Mouse (Mus musculus): ENCODE results near the gene Cfap97d2.
"Not testable (repeated sequence)": the region's sequence is repeated elsewhere in the genome, so short reads cannot be mapped to it uniquely, and the experiment has no call there.

The Cfap97d2 gene

GRCm38 (mm10) chr8:13687941-13688340 lies 17.7 kb upstream of the Cfap97d2 start:
- DNase-seq = no peak

- DNase-seq = no peak
Measured at GRCm38 (mm10) chr8:13688461-13688860, 17.2 kb upstream of the Cfap97d2 start.

- DNase-seq = no peak
Measured at GRCm38 (mm10) chr8:13689331-13689730, 16.4 kb upstream of the Cfap97d2 start.

GRCm38 (mm10) chr8:13692302-13693066 lies 13.2 kb upstream of the Cfap97d2 start:
- no peak for DNase-seq

- no peak for DNase-seq
Measured at GRCm38 (mm10) chr8:13694735-13695134, 11.0 kb upstream of the Cfap97d2 start.

GRCm38 (mm10) chr8:13695203-13695867 lies 10.4 kb upstream of the Cfap97d2 start:
- DNase-seq = no peak

- no peak for DNase-seq
Measured at GRCm38 (mm10) chr8:13696157-13696556, 9.5 kb upstream of the Cfap97d2 start.

- no peak for DNase-seq
Measured at GRCm38 (mm10) chr8:13697196-13697595, 8.5 kb upstream of the Cfap97d2 start.

- DNase-seq = no peak
Measured at GRCm38 (mm10) chr8:13697681-13698080, 8.0 kb upstream of the Cfap97d2 start.

- no peak for DNase-seq
Measured at GRCm38 (mm10) chr8:13698281-13698680, 7.4 kb upstream of the Cfap97d2 start.

- no peak for DNase-seq
Measured at GRCm38 (mm10) chr8:13699323-13699949, 6.3 kb upstream of the Cfap97d2 start.

GRCm38 (mm10) chr8:13702755-13703154 lies 2.9 kb upstream of the Cfap97d2 start:
- no peak for DNase-seq

GRCm38 (mm10) chr8:13703756-13704155 lies 1.9 kb upstream of the Cfap97d2 start:
- DNase-seq = no peak

GRCm38 (mm10) chr8:13704301-13704700 lies 1.4 kb upstream of the Cfap97d2 start:
- DNase-seq = no peak

GRCm38 (mm10) chr8:13706918-13707317 lies 1.2 kb downstream of the Cfap97d2 start:
- no peak for DNase-seq

GRCm38 (mm10) chr8:13708514-13708913 lies 2.8 kb downstream of the Cfap97d2 start:
- no peak for DNase-seq

GRCm38 (mm10) chr8:13718980-13719379 lies 13.3 kb downstream of the Cfap97d2 start:
- DNase-seq = no peak

- DNase-seq = peak; percentile 45
Measured at GRCm38 (mm10) chr8:13725722-13726121, 20.0 kb downstream of the Cfap97d2 start.

GRCm38 (mm10) chr8:13727469-13728094 lies 21.9 kb downstream of the Cfap97d2 start:
- DNase-seq = no peak

GRCm38 (mm10) chr8:13740323-13740770 lies 34.7 kb downstream of the Cfap97d2 start:
- DNase-seq = peak; percentile 28

- no peak for DNase-seq
Measured at GRCm38 (mm10) chr8:13740817-13741613, 35.3 kb downstream of the Cfap97d2 start.

GRCm38 (mm10) chr8:13746212-13746611 lies 40.5 kb downstream of the Cfap97d2 start:
- DNase-seq = not testable (repeated sequence)
